Mouse (Mus musculus) ovary, postnatal 36 days (tissue): Measurements from ENCODE around the gene Spata6.

Experiments used
- DNase-seq: peaks from one replicate; pipeline ENCODE4 v3.0.0; 2022; ENCODE audit warnings: low spot score, mixed read lengths

The Spata6 gene

GRCm38 (mm10) chr4:111838882-111839281, 119.1 kb downstream of the Spata6 start:
- DNase-seq, result no peak

- no peak for DNase-seq
Measured at GRCm38 (mm10) chr4:111852626-111853025, 132.8 kb downstream of the Spata6 start.

- DNase-seq, result no peak
Measured at GRCm38 (mm10) chr4:111866701-111867100, 146.9 kb downstream of the Spata6 start.

GRCm38 (mm10) chr4:111867743-111868401, 148.1 kb downstream of the Spata6 start:
- DNase-seq, result no peak
